Mouse (Mus musculus): Measurements from ENCODE around the gene Ccr7. TPM values are rescaled to one million over a fixed set of nuclear protein-coding genes. Genes with fewer than 3 reads are reported as not detected.
A peak's percentile ranks its signal among the peaks of the same experiment; 100 is the strongest.

Gene Ccr7
- polyA plus RNA-seq, 1 experiment = 0.38 TPM

DNA sequence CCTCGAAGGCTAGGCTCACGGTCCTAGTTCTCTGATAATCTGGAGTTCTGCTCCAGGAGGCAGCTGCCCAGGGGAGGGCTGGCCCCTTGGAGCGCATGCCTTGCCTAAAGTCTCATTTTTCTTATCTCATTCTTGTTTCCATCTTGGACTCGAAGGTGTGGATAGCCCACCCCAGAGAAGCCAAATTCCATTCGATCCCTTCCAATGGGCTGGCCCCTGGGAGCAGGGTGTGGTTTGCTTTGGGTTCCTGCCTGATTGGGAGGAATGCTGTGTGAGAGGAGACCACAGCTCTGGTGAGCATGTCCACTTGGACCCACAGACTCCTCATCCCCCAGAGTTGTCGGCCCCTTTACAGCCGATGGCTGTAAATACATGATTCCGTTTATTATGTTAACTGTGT lies 53.2 kb downstream of the Ccr7 start:
- H3K36me3 ChIP-seq (ENCODE audit: control insufficient read depth, insufficient read depth) = no peaks in the 10 kb centered on the region
- TF ChIP-seq CEBPB (IDR thresholded peaks at IDR 0.05; ENCODE audit: insufficient read depth, poor library complexity, severe bottlenecking) = no peak
- TF ChIP-seq MYOG (IDR thresholded peaks at IDR 0.05; ENCODE audit: control insufficient read depth in 1 of 3, insufficient read depth in 1 of 3, insufficient read length in 2 of 3, low read depth in 2 of 3) = peak in 1 of 3 experiments; percentile 20

GRCm38 (mm10) chr11:99100215-99100614 lies 54.7 kb downstream of the Ccr7 start:
- no peak overlapping the region for H3ac ChIP-seq (ENCODE audit: control insufficient read depth, insufficient read length)
- TF ChIP-seq E2F4 (IDR thresholded peaks at IDR 0.05; ENCODE audit: insufficient read depth) = no peak
- no peak for TF ChIP-seq REST (IDR thresholded peaks at IDR 0.05; ENCODE audit: insufficient read depth, insufficient read length)
- no peak for TF ChIP-seq TCF12 (IDR thresholded peaks at IDR 0.05; ENCODE audit: insufficient read depth, poor library complexity, severe bottlenecking)
- no peak for TF ChIP-seq MYOD1 (IDR thresholded peaks at IDR 0.05; ENCODE audit: control insufficient read depth in 1 of 3, insufficient read length in 2 of 3, low read depth in 2 of 3)
- TF ChIP-seq CEBPB (IDR thresholded peaks at IDR 0.05; ENCODE audit: insufficient read depth, poor library complexity, severe bottlenecking) = no peak
- TF ChIP-seq USF1 (IDR thresholded peaks at IDR 0.05; ENCODE audit: low read depth) = no peak
- TF ChIP-seq MAX (IDR thresholded peaks at IDR 0.05; ENCODE audit: low read depth) = no peak
- no peak for TF ChIP-seq POLR2A (IDR thresholded peaks at IDR 0.05; ENCODE audit: insufficient read length, low read depth)
- TF ChIP-seq SRF (IDR thresholded peaks at IDR 0.05; ENCODE audit: control insufficient read depth, insufficient read length, low read depth) = no peak
- TF ChIP-seq TCF3 (IDR thresholded peaks at IDR 0.05; ENCODE audit: insufficient read length, low read depth) = no peak
- TF ChIP-seq POLR2AphosphoS2 (IDR thresholded peaks at IDR 0.05; ENCODE audit: insufficient read length, low read depth) = no peak
- TF ChIP-seq MYOG (IDR thresholded peaks at IDR 0.05; ENCODE audit: control insufficient read depth in 1 of 3, insufficient read depth in 1 of 3, insufficient read length in 2 of 3, low read depth in 2 of 3) = no peak
- H3K36me3 ChIP-seq (ENCODE audit: control insufficient read depth, insufficient read depth) = no peaks in the 10 kb centered on the region
- no peak overlapping the region for H3K4me3 ChIP-seq
- no peaks in the 10 kb centered on the region for H3K27me3 ChIP-seq (ENCODE audit: control insufficient read depth, insufficient read depth, insufficient read length)
- no peaks in the 10 kb centered on the region for H3K79me2 ChIP-seq (ENCODE audit: control insufficient read depth, insufficient read depth)
- no peak overlapping the region for H3K4me2 ChIP-seq (ENCODE audit: low read depth)

More for the DNA sequence above, 53.2 kb downstream of the Ccr7 start:
- Histone ChIP-seq H3K79me2 (ENCODE audit: control insufficient read depth, insufficient read depth) (no peaks in the 10 kb centered on the region), H3K4me3 (no peak overlapping the region), H3K27me3 (ENCODE audit: control insufficient read depth, insufficient read depth, insufficient read length) (no peaks in the 10 kb centered on the region), H3ac (ENCODE audit: control insufficient read depth, insufficient read length) (no peak overlapping the region), H3K4me2 (ENCODE audit: low read depth) (no peak overlapping the region)

- no peak overlapping the region for H3K4me3 ChIP-seq
- no peaks in the 10 kb centered on the region for H3K36me3 ChIP-seq (ENCODE audit: control insufficient read depth, insufficient read depth)
- no peak overlapping the region for H3K4me2 ChIP-seq (ENCODE audit: low read depth)
- no peak overlapping the region for H3ac ChIP-seq (ENCODE audit: control insufficient read depth, insufficient read length)
- TF ChIP-seq POLR2AphosphoS2 (IDR thresholded peaks at IDR 0.05; ENCODE audit: insufficient read length, low read depth) (no peak), POLR2A (IDR thresholded peaks at IDR 0.05; ENCODE audit: insufficient read length, low read depth) (no peak), TCF12 (IDR thresholded peaks at IDR 0.05; ENCODE audit: insufficient read depth, poor library complexity, severe bottlenecking) (no peak), MYOG (IDR thresholded peaks at IDR 0.05; ENCODE audit: control insufficient read depth in 1 of 3, insufficient read depth in 1 of 3, insufficient read length in 2 of 3, low read depth in 2 of 3) (no peak), REST (IDR thresholded peaks at IDR 0.05; ENCODE audit: insufficient read depth, insufficient read length) (no peak), SRF (IDR thresholded peaks at IDR 0.05; ENCODE audit: control insufficient read depth, insufficient read length, low read depth) (no peak), E2F4 (IDR thresholded peaks at IDR 0.05; ENCODE audit: insufficient read depth) (no peak), MYOD1 (IDR thresholded peaks at IDR 0.05; ENCODE audit: control insufficient read depth in 1 of 3, insufficient read length in 2 of 3, low read depth in 2 of 3) (no peak), USF1 (IDR thresholded peaks at IDR 0.05; ENCODE audit: low read depth) (no peak), CEBPB (IDR thresholded peaks at IDR 0.05; ENCODE audit: insufficient read depth, poor library complexity, severe bottlenecking) (no peak), TCF3 (IDR thresholded peaks at IDR 0.05; ENCODE audit: insufficient read length, low read depth) (no peak), MAX (IDR thresholded peaks at IDR 0.05; ENCODE audit: low read depth) (no peak)
- no peaks in the 10 kb centered on the region for H3K27me3 ChIP-seq (ENCODE audit: control insufficient read depth, insufficient read depth, insufficient read length)
- no peaks in the 10 kb centered on the region for H3K79me2 ChIP-seq (ENCODE audit: control insufficient read depth, insufficient read depth)
Measured at GRCm38 (mm10) chr11:99099516-99099915, 55.4 kb downstream of the Ccr7 start.

- H3K4me3 ChIP-seq = no peak overlapping the region
- H3K27me3 ChIP-seq (ENCODE audit: control insufficient read depth, insufficient read depth, insufficient read length) = no peaks in the 10 kb centered on the region
- no peak for TF ChIP-seq TCF3 (IDR thresholded peaks at IDR 0.05; ENCODE audit: insufficient read length, low read depth)
- TF ChIP-seq MAX (IDR thresholded peaks at IDR 0.05; ENCODE audit: low read depth) = no peak
- TF ChIP-seq USF1 (IDR thresholded peaks at IDR 0.05; ENCODE audit: low read depth) = no peak
- TF ChIP-seq E2F4 (IDR thresholded peaks at IDR 0.05; ENCODE audit: insufficient read depth) = no peak
- no peak for TF ChIP-seq MYOD1 (IDR thresholded peaks at IDR 0.05; ENCODE audit: control insufficient read depth in 1 of 3, insufficient read length in 2 of 3, low read depth in 2 of 3)
- no peak for TF ChIP-seq CEBPB (IDR thresholded peaks at IDR 0.05; ENCODE audit: insufficient read depth, poor library complexity, severe bottlenecking)
- no peak for TF ChIP-seq POLR2AphosphoS2 (IDR thresholded peaks at IDR 0.05; ENCODE audit: insufficient read length, low read depth)
- TF ChIP-seq TCF12 (IDR thresholded peaks at IDR 0.05; ENCODE audit: insufficient read depth, poor library complexity, severe bottlenecking) = no peak
- no peak for TF ChIP-seq MYOG (IDR thresholded peaks at IDR 0.05; ENCODE audit: control insufficient read depth in 1 of 3, insufficient read depth in 1 of 3, insufficient read length in 2 of 3, low read depth in 2 of 3)
- TF ChIP-seq SRF (IDR thresholded peaks at IDR 0.05; ENCODE audit: control insufficient read depth, insufficient read length, low read depth) = no peak
- no peak for TF ChIP-seq REST (IDR thresholded peaks at IDR 0.05; ENCODE audit: insufficient read depth, insufficient read length)
- TF ChIP-seq POLR2A (IDR thresholded peaks at IDR 0.05; ENCODE audit: insufficient read length, low read depth) = no peak
- no peak overlapping the region for H3K4me2 ChIP-seq (ENCODE audit: low read depth)
- H3K79me2 ChIP-seq (ENCODE audit: control insufficient read depth, insufficient read depth) = no peaks in the 10 kb centered on the region
- no peaks in the 10 kb centered on the region for H3K36me3 ChIP-seq (ENCODE audit: control insufficient read depth, insufficient read depth)
- no peak overlapping the region for H3ac ChIP-seq (ENCODE audit: control insufficient read depth, insufficient read length)
Measured at GRCm38 (mm10) chr11:99098924-99099323, 56.0 kb downstream of the Ccr7 start.
